Mouse (Mus musculus): ENCODE measurements at regions not wholly inside any gene's neighbourhood (a gene's known extent, or its start where the extent isn't known, plus 50 kb on each side); places are given as distances from the start of the nearest gene placed in this dataset.

GRCm38 (mm10) chr8:36340454-36340853 lies 574.9 kb downstream of the Gm19410 start:
- no peaks in the 10 kb centered on the region for H3K27me3 ChIP-seq (ENCODE audit: insufficient read depth, low read length)
- ATAC-seq, result peak; percentile 86
- no peak overlapping the region for H3K4me3 ChIP-seq (ENCODE audit: low read depth, low read length)
- H3K36me3 ChIP-seq (ENCODE audit: insufficient read depth), result no peaks in the 10 kb centered on the region
- peak; percentile 73 for DNase-seq
- H3K4me2 ChIP-seq (ENCODE audit: low read depth), result no peak overlapping the region
- no peak overlapping the region for H3K27ac ChIP-seq (ENCODE audit: low read depth, low read length)
- H3K4me1 ChIP-seq (ENCODE audit: insufficient read depth), result no peaks in the 10 kb centered on the region
- 49% methylated on average over 3 of the region's 3 CpGs for WGBS
- H3K9ac ChIP-seq, result no peak overlapping the region
- no peak for TF ChIP-seq CTCF (IDR thresholded peaks at IDR 0.05; ENCODE audit: low read depth)
- H3K9me3 ChIP-seq (ENCODE audit: low read length), result no peaks in the 10 kb centered on the region

- no peak overlapping the region for H3K4me2 ChIP-seq (ENCODE audit: low read depth)
- H3K9ac ChIP-seq, result no peak overlapping the region
- no peaks in the 10 kb centered on the region for H3K27me3 ChIP-seq (ENCODE audit: insufficient read depth, low read length)
- no peak overlapping the region for H3K27ac ChIP-seq (ENCODE audit: low read depth, low read length)
- no peak for TF ChIP-seq CTCF (IDR thresholded peaks at IDR 0.05; ENCODE audit: low read depth)
- DNase-seq, result peak; percentile 37
- H3K36me3 ChIP-seq (ENCODE audit: insufficient read depth), result no peaks in the 10 kb centered on the region
- ATAC-seq, result peak; percentile 57; the same call in 1 of the 2 replicates
- H3K4me1 ChIP-seq (ENCODE audit: insufficient read depth), result no peaks in the 10 kb centered on the region
- WGBS, result 57% methylated on average over 4 of the region's 4 CpGs
- H3K9me3 ChIP-seq (ENCODE audit: low read length), result no peaks in the 10 kb centered on the region
- no peak overlapping the region for H3K4me3 ChIP-seq (ENCODE audit: low read depth, low read length)
Measured at GRCm38 (mm10) chr8:36341965-36342364, 576.4 kb downstream of the Gm19410 start.

- Histone ChIP-seq H3K4me3 (ENCODE audit: low read depth, low read length) (no peak overlapping the region), H3K27ac (ENCODE audit: low read depth, low read length) (no peak overlapping the region), H3K9me3 (ENCODE audit: low read length) (no peaks in the 10 kb centered on the region), H3K4me1 (ENCODE audit: insufficient read depth) (no peaks in the 10 kb centered on the region), H3K36me3 (ENCODE audit: insufficient read depth) (no peaks in the 10 kb centered on the region), H3K9ac (no peak overlapping the region), H3K4me2 (ENCODE audit: low read depth) (no peak overlapping the region), H3K27me3 (ENCODE audit: insufficient read depth, low read length) (no peaks in the 10 kb centered on the region)
- ATAC-seq, result no peak
- 94% methylated on average over 5 of the region's 5 CpGs for WGBS
- no peak for TF ChIP-seq CTCF (IDR thresholded peaks at IDR 0.05; ENCODE audit: low read depth)
- DNase-seq, result no peak
Measured at GRCm38 (mm10) chr8:36342650-36343049, 577.1 kb downstream of the Gm19410 start.

- Histone ChIP-seq H3K4me1 (ENCODE audit: insufficient read depth) (no peaks in the 10 kb centered on the region), H3K36me3 (ENCODE audit: insufficient read depth) (no peaks in the 10 kb centered on the region), H3K9ac (no peak overlapping the region), H3K4me3 (ENCODE audit: low read depth, low read length) (no peak overlapping the region), H3K9me3 (ENCODE audit: low read length) (no peaks in the 10 kb centered on the region), H3K27ac (ENCODE audit: low read depth, low read length) (no peak overlapping the region), H3K27me3 (ENCODE audit: insufficient read depth, low read length) (no peaks in the 10 kb centered on the region), H3K4me2 (ENCODE audit: low read depth) (no peak overlapping the region)
- DNase-seq (peak; percentile 73), ATAC-seq (peak; percentile 66)
- TF ChIP-seq CTCF (IDR thresholded peaks at IDR 0.05; ENCODE audit: low read depth), result peak; percentile 94
- WGBS, result 46% methylated on average over 7 of the region's 7 CpGs
Measured at GRCm38 (mm10) chr8:36346682-36347324, 581.2 kb downstream of the Gm19410 start.

GRCm38 (mm10) chr8:36348067-36348466 lies 582.5 kb downstream of the Gm19410 start:
- Histone ChIP-seq H3K9me3 (ENCODE audit: low read length) (no peaks in the 10 kb centered on the region), H3K27me3 (ENCODE audit: insufficient read depth, low read length) (no peaks in the 10 kb centered on the region), H3K9ac (no peak overlapping the region), H3K27ac (ENCODE audit: low read depth, low read length) (no peak overlapping the region), H3K4me3 (ENCODE audit: low read depth, low read length) (no peak overlapping the region), H3K36me3 (ENCODE audit: insufficient read depth) (no peaks in the 10 kb centered on the region), H3K4me1 (ENCODE audit: insufficient read depth) (no peaks in the 10 kb centered on the region), H3K4me2 (ENCODE audit: low read depth) (no peak overlapping the region)
- DNase-seq (no peak), ATAC-seq (no peak)
- 83% methylated on average over 1 of the region's 1 CpGs for WGBS
- TF ChIP-seq CTCF (IDR thresholded peaks at IDR 0.05; ENCODE audit: low read depth), result no peak

- H3K36me3 ChIP-seq (ENCODE audit: insufficient read depth), result no peaks in the 10 kb centered on the region
- WGBS, result 12% methylated on average over 3 of the region's 3 CpGs
- ATAC-seq, result no peak
- H3K4me1 ChIP-seq (ENCODE audit: insufficient read depth), result no peaks in the 10 kb centered on the region
- H3K4me3 ChIP-seq (ENCODE audit: low read depth, low read length), result no peak overlapping the region
- no peaks in the 10 kb centered on the region for H3K27me3 ChIP-seq (ENCODE audit: insufficient read depth, low read length)
- no peak overlapping the region for H3K9ac ChIP-seq
- no peaks in the 10 kb centered on the region for H3K9me3 ChIP-seq (ENCODE audit: low read length)
- H3K4me2 ChIP-seq (ENCODE audit: low read depth), result no peak overlapping the region
- DNase-seq, result no peak
- H3K27ac ChIP-seq (ENCODE audit: low read depth, low read length), result no peak overlapping the region
- TF ChIP-seq CTCF (IDR thresholded peaks at IDR 0.05; ENCODE audit: low read depth), result no peak
Measured at GRCm38 (mm10) chr8:36354926-36355325, 589.3 kb downstream of the Gm19410 start.

- Histone ChIP-seq H3K9ac (no peak overlapping the region), H3K4me3 (ENCODE audit: low read depth, low read length) (no peak overlapping the region), H3K36me3 (ENCODE audit: insufficient read depth) (no peaks in the 10 kb centered on the region), H3K9me3 (ENCODE audit: low read length) (no peaks in the 10 kb centered on the region), H3K27me3 (ENCODE audit: insufficient read depth, low read length) (no peaks in the 10 kb centered on the region), H3K27ac (ENCODE audit: low read depth, low read length) (no peak overlapping the region), H3K4me2 (ENCODE audit: low read depth) (no peak overlapping the region), H3K4me1 (ENCODE audit: insufficient read depth) (peaks cover 3% of the 10 kb centered on the region; the same call in 1 of the 2 replicates)
- 89% methylated on average over 2 of the region's 2 CpGs for WGBS
- TF ChIP-seq CTCF (IDR thresholded peaks at IDR 0.05; ENCODE audit: low read depth), result no peak
- ATAC-seq, result no peak
- DNase-seq, result no peak
Measured at GRCm38 (mm10) chr8:36358998-36359397, 593.4 kb downstream of the Gm19410 start.

Data from forebrain, postnatal 0 days (tissue).